Mouse (Mus musculus) inflammation-experienced regulatory T-cells, adult 6 months (primary cell): ENCODE data around the gene Grn. TPM values are rescaled to one million over a fixed set of nuclear protein-coding genes. Genes with fewer than 3 reads are reported as not detected.
A peak's percentile ranks its signal among the peaks of the same experiment; 100 is the strongest.

ENCODE experiments used
- ATAC-seq: one replicate; pipeline ENCODE4 v1.8.0; 2017
- polyA plus RNA-seq, 3 experiments: library from polyadenylated mRNA; unstranded; fragments of 100-300 nt; shearing (Covaris generic); gene quantifications; one replicate each; pipeline ENCODE4 v1.2.1; 2017

Grn gene
- polyA plus RNA-seq, 3 experiments from 2014 or later = 21.8 to 32.1 (median 26.1) TPM

DNA sequence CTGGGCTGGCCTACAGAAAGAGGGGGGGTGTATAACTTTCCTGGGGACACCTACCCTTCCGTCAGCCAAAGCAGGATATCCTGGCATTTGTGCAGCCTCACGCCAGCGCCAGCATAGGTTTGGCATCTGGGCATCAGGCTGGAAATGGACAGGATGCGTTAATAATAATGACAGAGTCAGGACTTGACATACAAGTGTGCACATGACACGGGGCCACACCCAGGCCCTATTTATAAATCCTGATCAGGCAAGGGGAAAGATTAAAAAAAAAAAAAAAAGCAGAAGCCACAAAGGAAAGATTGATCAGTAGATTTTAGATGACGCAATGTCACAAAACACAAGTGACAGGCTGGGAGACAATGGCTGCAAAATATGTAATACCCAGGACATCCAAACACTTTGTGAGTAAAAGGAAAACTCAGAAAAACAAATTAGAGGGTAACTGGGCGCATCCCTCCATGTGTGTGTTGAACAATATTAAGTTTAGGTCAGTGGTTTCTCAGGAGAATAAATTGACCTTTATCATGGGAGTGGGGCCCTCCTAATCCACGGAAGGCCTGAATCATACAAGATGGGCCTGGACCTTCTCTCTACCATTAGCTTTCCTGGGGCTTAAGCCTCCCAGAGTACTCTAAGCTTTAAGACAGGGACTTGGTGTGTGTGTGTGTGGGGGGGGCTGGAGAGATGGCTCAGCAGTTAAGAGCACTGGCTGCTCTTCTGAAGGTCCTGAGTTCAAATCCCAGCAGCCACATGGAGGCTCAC lies 4.4 kb upstream of the Grn start:
- ATAC-seq = no peak

DNA sequence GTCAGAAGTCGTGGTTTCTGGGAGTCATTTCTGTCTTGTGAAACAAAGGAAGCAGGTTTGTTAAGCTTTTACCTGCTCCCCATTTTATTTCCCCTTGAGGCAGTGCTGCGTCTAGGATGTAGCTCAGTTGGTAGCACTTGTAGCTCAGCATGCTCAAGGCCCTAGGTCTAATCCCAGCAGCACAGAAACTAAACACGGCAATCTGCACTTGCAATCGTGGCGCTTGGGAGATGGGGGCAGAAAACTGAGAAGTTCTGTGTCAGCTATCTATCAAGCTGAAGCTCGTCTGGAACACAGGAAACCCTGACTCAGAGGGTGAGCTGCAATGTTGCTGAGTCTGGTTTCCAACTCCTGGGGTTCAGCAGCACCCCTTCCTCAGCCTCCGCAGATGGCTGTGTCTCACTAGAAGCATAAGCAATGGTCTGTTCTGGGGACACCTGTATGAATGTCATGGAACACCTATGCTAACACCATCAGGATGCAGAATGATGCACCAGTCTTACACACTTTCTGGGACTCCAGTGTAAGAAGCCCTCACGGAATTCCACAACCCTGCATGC lies 1.1 kb upstream of the Grn start:
- ATAC-seq = no peak

DNA sequence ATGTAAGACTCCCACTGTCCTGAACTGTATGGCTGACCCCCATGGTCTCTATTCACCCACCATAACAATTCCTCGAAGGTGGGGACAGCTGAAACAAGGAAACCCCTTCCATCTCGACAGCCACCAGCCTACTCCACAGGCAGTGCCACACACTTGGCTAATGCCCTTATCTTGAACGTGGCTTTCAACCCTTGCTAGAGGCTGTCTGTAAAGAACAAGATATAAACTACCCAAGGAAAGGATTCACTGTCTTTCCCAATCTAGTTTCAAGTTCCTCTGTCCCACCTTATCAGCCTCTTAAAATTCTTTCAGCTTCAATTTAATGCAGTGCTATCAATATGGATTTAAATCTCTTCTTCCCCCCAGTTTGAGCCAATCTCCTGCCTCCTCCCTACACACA lies 564 bp upstream of the Grn start:
- no peak for ATAC-seq

DNA sequence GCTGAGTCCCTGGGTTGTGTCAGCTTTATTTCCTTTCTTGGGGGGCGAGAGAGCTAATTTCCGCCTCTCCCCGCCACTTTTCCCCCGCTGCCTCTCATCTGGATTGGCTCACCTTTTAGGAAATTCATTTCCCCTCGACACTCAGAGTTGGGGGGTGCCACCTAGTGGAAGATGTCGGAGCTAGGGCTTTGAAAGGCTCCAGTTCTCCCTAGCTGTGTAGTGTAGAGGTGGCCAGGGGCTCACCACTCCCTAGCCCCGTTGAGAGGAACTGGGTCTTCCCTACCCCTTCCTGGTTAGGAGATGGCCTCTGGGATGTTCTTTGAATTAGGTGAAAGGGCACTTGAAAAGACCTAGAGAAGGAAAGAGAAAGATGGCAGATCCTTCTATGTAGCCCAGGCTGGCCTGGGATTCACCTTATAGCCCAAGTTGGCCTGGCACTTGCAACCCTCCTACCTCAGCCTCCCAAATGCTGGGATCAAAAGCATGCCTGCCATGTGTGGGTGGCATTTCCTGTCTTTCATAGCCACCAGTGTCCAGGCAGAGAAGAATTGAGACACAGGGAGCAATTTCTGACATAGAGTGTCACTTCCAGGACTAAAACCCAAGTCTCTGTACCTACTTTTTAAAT lies 1.0 kb downstream of the Grn start:
- peak; percentile 68 for ATAC-seq

DNA sequence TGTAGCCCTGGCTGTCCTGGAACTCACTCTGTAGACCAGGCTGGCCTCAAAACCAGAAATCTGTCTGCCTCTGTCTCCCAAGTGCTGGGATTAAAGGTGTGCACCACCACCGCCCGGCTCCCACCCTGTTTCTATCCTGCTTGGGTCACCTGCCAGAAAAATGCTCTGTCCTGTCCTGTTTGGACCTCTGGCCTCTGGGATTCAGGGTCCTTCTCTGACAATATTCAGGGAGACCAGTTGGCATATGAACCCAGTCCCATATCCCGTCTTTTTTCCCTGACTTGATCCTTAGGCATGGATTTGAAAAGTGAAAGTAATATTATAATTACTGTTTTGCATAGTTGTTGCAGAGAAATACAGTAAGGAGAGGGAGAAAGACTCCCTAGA lies 1.6 kb downstream of the Grn start:
- ATAC-seq = no peak

DNA sequence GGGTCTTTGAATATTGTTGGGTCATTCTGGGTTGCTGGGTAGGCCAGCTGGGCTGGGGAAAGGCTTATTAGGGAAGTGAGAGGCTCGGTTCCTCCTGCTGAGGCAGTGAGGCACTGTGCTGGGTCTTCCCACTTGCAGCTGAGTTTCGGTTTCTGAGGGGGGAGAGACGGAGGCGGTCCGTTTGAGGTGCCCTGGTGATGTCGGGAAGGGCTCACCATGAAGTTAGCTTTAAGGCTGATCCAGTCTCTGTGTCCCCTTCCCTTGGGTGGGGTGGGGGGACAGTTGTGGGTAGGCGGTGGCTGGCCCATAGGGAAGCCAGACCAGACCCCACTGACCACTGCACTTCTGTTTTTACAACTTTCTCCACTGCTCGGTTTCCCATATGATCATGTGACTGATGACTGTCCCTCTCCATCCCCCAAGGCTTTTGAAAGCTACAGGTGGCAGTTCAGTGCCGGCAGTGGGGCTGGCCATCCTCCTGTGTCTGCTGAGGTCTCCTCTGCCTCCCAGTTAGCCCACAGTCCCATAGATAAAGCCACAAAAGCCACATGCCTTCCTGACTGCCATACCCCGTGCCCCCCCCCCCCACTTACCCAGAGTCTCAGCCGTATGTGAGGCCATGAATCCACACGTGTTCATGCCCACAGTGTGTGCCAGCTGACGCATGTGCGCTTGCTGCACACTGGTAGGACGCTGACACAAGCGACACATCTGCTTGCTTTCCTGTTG lies 2.2 kb downstream of the Grn start:
- ATAC-seq = no peak

DNA sequence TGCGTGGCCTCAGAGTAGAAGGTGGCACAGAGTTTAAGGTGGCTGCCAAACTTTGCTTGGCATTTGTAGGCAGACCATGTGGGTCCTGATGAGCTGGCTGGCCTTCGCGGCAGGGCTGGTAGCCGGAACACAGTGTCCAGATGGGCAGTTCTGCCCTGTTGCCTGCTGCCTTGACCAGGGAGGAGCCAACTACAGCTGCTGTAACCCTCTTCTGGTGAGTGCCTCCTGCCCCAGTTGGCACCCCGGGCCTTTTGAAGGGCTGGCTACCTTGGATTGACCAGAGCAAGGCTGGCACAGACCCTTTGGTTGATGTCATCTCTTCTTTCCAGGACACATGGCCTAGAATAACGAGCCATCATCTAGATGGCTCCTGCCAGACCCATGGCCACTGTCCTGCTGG lies 2.8 kb downstream of the Grn start:
- ATAC-seq = no peak

DNA sequence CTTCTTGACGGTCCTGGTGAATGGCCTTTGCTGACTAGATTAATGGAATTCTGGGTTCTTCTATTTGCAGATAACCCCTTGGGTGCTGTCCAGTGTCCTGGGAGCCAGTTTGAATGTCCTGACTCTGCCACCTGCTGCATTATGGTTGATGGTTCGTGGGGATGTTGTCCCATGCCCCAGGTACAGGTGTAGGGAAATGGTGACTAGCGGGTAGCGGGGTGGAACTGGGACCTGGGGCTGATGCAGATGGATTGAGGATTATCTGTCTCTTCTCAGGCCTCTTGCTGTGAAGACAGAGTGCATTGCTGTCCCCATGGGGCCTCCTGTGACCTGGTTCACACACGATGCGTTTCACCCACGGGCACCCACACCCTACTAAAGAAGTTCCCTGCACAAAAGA lies 3.8 kb downstream of the Grn start:
- no peak for ATAC-seq

DNA sequence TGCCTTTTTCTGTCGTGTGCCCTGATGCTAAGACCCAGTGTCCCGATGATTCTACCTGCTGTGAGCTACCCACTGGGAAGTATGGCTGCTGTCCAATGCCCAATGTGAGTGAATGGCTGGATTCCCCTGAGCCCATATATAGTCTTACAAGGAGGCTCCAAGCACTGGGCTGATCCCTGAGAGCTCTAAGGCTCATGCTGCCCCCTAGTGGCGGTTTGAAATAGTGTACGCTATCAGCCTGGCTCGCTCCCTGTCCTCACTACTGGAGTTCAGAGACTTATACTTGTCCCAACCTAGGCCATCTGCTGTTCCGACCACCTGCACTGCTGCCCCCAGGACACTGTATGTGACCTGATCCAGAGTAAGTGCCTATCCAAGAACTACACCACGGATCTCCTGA lies 4.3 kb downstream of the Grn start:
- peak; percentile 39 for ATAC-seq

DNA sequence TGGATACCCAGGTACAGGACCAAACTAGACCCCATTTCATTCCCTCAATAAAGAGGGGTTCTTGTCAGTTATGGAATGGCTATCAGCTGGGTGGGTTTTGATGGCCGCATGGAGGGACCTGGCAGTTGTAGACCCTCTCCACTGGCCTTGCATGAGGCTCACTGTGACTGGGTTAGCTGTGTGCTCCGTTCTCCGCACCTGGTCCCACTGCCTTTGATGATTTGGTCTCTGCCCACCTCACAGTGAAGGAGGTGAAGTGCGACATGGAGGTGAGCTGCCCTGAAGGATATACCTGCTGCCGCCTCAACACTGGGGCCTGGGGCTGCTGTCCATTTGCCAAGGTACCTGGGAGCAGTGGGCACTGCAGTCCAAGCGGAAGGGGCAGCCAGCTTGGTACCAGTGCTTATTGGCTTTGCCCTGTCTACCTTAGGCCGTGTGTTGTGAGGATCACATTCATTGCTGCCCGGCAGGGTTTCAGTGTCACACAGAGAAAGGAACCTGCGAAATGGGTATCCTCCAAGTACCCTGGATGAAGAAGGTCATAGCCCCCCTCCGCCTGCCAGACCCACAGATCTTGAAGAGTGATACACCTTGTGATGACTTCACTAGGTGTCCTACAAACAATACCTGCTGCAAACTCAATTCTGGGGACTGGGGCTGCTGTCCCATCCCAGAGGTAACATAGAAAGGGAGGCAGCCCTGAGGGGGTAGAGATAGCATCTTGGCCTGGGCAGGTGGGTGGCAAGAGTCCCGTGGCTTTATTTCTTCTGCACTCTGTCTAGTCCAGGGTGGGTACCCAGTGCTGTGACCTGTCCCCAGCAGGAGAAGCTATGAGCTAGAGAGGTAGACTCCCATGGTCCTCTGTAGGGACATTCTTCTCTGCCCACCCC lies 4.9 kb downstream of the Grn start:
- no peak for ATAC-seq

DNA sequence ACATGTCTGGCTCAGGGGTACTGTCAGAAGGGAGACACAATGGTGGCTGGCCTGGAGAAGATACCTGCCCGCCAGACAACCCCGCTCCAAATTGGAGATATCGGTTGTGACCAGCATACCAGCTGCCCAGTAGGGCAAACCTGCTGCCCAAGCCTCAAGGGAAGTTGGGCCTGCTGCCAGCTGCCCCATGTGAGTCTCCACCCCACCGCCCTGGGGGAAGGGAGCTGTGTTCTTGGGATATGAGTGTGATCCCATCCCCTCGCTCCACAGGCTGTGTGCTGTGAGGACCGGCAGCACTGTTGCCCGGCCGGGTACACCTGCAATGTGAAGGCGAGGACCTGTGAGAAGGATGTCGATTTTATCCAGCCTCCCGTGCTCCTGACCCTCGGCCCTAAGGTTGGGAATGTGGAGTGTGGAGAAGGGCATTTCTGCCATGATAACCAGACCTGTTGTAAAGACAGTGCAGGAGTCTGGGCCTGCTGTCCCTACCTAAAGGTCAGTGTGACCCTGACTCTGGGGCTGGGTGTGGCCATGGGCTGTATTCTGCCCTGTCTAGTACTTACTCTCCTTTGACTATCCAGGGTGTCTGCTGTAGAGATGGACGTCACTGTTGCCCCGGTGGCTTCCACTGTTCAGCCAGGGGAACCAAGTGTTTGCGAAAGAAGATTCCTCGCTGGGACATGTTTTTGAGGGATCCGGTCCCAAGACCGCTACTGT lies 5.8 kb downstream of the Grn start:
- no peak for ATAC-seq

DNA sequence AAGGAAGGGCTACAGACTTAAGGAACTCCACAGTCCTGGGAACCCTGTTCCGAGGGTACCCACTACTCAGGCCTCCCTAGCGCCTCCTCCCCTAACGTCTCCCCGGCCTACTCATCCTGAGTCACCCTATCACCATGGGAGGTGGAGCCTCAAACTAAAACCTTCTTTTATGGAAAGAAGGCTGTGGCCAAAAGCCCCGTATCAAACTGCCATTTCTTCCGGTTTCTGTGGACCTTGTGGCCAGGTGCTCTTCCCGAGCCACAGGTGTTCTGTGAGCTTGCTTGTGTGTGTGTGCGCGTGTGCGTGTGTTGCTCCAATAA lies 6.3 kb downstream of the Grn start:
- ATAC-seq = no peak

DNA sequence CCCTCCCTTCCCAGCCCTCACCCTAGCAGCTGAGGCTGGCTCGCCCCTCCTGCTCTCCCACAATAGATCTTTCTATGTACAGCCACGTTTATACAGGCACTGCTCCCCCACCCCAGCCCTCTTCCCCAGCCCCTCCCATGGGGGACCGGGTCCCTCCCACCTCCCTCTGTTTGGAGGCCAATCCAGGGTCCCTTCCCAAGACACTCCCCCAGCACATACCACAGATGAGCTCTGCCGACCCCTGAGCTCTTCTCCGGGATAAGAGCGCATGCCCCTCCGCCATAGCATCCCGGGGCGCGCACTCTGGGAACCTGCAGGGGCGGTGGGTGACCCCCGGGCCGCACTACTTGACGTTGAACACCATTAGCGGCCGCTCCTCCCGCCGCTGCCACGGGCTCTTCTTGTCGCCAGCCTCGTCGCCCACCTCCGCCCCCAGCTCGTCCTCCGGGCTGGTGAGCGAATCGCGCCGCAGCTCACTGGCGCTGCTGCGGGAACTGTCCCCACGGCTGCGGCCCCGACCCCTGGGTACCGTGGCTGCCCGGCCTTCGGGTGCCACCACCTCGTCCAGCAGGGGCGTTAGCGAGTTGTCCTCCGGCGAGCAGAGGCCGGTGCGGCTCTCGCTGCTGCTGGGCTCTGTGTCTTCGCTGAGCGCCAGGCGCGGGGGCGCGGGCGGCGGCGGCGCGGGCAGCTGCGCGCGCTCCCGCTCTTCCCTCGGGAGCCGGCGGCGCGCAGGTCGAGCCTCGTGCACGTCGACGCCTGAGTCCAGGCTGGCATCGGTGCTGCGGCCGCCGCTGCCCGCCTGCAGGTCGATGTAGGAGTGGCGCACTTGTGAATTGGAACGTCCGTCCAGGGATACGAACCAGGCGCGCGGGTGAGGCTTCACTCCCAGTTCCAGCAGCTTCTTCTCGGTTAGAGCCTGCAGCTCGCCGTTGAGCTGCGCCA lies 7.3 kb downstream of the Grn start:
- no peak for ATAC-seq

DNA sequence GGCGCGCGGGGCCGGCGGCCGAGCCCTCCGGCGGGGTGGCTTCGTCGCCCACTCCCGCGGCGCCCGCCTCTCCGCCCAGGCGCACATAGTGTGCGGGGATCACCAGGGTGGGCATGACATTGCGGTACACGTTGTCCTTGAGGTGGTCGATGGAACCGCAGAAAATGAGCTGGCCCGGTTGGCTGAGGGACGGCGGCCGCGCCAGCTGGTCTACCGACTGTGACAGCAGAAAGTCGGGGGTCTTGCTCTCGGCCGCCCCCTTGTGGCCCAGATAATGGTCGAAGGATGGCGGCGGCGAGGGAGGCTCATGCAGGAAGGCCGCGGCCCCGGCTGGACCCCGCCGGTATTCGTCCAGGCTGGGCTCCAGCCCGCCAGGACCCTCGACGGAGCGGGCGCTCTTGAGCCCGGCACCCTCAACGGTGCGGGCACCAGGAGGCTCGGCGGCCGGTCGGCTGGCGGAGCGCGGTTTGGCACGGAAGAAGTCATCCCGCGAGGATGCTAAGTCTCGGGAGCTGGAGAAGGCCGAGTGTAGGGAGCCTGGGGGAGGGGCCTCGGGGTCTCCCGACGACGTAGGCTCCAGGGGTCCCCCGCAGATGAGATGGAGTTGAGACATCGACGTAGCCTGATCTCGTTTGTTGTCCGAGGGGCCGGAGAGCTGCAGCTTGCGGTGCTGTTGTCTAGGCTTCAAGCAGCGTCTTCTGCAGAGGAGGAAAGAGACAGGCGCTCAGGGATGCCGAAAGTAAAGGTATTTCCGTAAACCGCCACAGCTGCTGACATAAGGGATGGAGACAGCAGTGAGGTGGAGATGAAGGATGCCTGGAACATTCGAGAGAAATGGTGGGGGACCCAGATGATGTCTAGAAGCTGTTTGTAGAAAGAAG lies 8.3 kb downstream of the Grn start:
- ATAC-seq = no peak

DNA sequence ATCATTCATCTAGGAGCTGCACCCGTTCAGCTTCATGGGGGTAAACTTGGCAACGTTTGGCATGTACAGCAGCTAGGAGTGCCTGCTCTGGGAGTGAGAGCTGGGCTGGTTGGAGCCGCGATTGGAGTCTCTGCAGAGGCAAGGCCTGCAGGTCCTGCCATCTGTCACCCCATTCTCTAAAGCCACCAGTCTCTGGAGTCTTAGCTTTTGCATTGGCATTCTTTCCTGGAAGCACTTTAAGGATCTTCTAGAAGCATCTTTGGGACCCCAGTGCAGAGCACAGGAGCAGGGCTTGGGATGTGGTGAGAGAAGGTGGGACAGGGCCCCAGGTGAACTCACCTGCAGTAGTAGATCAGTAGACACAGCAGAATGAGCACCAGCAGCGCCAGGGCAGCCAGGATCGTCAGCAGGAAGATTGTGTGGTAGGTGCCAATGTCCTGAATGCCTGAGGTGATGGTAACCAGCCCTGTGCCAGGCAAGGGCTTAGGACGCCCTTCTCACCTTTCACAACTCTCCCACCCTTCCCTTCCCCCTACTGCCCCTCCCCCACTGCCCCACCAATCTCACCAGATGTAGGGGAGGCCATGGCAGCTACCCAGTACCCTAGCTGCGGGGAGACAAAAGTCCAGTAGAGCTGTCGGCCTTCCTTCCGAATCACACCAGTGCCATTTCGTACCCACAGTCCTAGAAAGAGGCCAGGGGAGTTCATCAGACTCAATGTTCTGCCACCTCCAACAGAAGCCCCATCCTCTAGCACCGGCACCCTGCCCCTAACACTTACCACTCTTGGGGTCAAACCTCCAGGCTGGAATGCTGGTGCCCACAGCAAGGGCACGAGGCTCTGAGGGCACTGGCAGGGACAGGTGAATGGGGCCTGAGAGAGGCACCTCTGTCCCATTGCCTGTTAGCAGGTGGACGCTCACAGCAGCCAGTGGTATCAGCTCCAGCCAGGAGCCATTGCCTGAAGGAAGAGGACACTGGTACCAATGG lies 9.3 kb downstream of the Grn start:
- ATAC-seq = no peak

DNA sequence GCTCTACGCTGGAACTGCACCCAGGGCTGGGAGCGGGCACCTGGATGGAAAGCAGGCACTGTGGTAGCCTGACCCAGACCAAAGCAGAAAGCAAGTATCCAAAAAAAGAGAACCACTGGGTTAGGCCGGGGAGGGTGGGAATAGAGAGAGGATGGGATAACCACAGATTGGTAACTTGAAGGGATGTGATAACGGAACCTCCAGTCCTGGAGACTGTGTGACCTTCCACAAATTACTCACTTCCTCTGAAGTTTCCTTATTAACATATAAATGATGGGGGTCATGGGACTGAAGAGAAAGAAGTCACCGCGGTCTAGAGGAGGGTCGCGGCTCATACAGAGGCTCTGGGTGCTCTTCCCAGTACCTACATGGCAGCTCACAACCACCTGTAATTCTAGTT lies 10.1 kb downstream of the Grn start:
- no peak for ATAC-seq

DNA sequence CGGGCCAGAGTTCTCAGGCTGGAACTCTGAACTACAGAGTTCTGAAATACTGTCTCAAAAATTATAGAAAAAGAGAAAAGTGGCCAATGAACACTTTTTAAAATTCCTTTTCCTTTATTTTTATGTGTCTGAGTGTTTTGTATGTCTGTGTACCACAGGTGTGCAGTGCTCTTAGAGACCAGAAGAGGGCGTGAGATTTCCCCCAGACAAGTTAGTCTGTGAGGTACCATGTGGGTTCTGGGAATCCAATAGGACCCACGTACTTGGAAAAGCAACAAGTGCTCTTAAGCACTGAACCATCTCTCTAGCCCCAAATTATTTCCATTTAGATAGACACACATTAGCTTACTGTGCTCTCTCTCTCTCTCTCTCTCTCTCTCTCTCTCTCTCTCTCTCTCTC lies 11.3 kb downstream of the Grn start:
- no peak for ATAC-seq

DNA sequence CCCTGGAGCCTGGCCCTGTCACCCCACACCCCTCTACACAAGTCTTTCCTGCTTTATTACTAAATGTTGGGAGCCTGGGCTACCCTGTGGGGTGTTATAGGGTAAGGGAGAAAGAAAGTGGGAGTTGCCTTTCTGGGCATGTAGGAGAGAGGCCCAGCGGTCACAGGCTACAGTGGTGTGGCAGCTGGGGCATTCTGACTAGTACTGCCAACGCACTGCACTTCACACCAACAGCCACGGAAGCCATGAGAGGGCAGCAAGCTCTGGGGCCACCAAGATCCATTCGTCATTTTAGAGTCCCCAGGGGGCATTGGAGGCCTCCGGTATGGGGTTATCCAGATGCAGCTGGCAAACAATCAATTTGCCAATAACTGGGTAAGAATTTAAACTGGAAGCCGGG lies 12.0 kb downstream of the Grn start:
- ATAC-seq = no peak

DNA sequence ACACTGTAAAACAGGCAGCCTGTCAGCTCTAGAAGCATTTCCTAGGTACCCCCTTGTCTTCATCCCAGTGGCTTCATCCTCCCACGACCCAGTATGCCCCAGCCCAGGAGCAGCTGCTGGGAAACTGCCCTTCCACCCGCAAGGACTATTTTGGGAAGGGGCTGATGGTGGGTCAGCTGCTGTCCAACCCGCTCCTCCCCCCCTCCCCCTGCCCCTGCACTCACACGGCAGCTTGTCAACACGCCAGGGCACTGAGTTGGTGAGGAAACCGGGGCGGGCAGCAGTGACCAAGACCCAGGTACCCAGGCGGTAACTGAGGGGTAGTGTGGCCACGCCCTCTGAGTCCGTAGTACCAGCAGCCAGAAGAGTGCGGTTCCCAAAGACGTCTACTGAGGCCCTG lies 13.6 kb downstream of the Grn start:
- no peak for ATAC-seq
